Mouse (Mus musculus): ENCODE results near the gene Lingo3. TPM values are rescaled to one million over a fixed set of nuclear protein-coding genes. Genes with fewer than 3 reads are reported as not detected.

Lingo3 gene
- total RNA-seq (2014; fragmentation: Nextera tagmentation) (1.6 TPM in 1 of 2 replicates, not detected in the other), total RNA-seq (2017) (not detected in 2 replicates)

GRCm38 (mm10) chr10:80843931-80844547, at the start of gene Lingo3:
Gene Lingo3 (minus strand): TSS chr10:80844039.
- ATAC-seq (replicated peaks; ENCODE audit: low FRiP score, low TSS enrichment, poor library complexity, severe bottlenecking), result 0 out of 2 replicates have a peak, but pooled peaks have one; percentile 7

DNA sequence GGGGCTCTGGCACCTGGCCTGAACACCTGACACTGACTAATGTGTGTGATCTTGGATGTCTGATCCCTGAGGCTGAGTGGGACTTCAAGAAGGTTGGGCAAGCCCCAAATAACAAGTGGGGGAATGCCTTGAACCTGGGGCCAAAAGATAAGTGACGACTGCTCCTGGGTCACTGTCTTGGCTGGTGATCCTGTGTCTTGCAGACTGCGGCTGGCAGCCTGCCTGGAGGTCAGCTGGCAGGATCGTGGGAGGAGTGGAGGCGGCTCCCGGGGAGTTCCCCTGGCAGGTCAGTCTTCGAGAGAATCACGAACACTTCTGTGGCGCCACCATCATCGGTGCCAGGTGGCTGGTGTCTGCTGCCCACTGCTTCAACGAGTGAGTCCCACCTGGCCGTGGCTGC, 43.3 kb upstream of the Lingo3 start:
- ATAC-seq (replicated peaks; ENCODE audit: low FRiP score, low TSS enrichment, poor library complexity, severe bottlenecking), result peak; percentile 88

DNA sequence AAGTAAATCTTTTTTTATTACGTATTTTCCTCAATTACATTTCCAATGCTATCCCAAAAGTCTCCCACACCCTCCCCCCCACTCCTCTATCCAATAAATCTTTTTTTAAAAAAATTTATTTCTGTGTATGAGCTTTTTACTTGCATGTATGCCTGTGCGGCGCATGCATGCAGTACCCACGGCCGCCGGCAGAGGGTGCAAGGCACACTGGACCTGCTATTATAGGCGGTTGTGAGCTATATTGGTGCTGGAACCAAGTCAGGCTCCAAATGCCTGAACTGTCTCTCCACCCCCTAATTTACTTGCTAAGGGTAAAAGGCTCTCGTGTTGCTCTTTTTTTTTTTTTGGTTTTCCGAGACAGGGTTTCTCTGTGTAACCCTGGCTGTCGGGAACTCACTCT, 37.5 kb upstream of the Lingo3 start:
- ATAC-seq (replicated peaks; ENCODE audit: low FRiP score, low TSS enrichment, poor library complexity, severe bottlenecking), result no peak

- no peak for ATAC-seq (replicated peaks; ENCODE audit: low FRiP score, low TSS enrichment, poor library complexity, severe bottlenecking)
Measured at GRCm38 (mm10) chr10:80880901-80881300, 37.1 kb upstream of the Lingo3 start.

DNA sequence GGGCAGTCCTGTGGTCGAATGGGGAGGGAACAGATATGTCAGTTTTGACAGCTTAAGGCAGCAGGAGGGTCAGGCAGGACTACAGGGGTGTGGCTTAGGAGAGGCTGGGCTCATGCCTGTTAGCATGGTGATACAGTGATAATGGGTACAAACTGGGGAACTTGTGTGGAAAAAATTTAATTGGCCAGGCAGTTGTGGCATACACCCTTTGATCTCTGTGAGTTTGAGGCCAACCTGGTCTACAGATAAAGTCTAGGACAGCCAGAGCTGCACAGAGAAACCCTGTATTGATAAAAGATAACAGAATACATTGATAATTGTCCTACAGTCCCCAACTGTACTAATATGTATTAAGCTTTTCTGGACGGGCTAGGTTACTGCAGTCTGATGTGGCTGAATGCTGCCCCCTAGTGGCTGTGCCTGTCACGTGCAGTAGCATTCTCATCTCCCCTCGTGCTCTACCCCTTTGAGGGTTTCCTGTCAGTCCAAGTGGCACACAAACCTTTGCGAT, 36.3 kb upstream of the Lingo3 start:
- peak; percentile 81 for ATAC-seq (replicated peaks; ENCODE audit: low FRiP score, low TSS enrichment, poor library complexity, severe bottlenecking)

DNA sequence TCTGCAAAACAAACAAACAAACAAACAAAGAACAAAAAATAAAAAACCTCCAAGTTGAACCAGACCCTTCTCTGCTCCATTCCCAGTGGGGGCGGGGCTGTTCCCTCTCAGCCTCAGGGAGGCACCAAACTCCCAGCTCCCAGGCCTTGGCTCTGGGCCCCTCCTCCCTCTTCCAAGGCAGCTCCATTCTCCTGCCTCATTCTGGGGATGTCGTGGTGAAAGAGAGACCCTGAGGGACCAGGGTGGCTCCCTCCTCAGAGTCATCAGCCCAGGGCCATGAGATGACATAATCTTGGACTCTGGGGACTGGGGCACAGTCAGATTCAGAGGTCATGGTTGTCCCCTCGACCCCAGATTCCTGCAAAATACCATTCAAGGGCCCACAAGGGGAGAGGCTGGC, 32.8 kb upstream of the Lingo3 start:
- no peak for ATAC-seq (replicated peaks; ENCODE audit: low FRiP score, low TSS enrichment, poor library complexity, severe bottlenecking)

DNA sequence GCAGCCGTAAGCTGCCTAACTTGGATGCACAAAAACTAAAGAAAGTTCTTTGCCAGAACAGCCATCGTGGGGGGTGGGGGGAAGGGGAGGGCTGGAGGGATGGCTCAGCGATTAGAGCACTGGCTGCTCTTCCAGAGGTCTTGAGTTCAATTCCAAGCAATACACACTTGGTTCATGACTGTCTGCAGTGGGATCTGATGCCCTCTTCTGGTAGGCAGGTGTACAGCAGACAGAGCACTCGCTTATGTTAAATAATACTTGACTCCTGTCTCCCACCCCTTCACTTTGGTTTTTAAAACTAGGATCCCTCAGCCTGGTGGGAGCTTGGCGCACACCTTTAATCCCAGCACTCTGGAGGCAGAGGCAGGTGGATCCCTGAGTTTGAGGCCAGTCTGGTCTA, 32.2 kb upstream of the Lingo3 start:
- ATAC-seq (replicated peaks; ENCODE audit: low FRiP score, low TSS enrichment, poor library complexity, severe bottlenecking), result no peak

DNA sequence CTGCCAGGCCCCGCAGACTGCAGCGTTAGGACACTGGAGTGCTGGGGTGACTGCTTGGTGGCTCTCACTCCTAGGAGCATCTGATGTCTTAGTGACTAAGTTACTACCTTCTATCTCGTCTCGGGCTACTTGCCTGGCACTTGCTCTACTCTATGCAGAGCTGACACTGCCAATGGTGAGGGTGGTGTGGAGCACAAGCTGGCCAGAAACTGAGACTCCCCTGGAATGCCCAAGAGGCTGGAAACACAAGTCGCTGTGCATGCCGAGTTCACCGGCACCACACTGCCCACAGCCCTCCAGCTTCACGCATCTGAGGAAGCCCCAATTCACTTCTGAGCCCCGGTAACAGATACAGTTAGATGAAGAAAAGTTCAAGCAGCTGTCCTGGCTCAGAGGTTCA, 30.2 kb upstream of the Lingo3 start:
- ATAC-seq (replicated peaks; ENCODE audit: low FRiP score, low TSS enrichment, poor library complexity, severe bottlenecking), result no peak

DNA sequence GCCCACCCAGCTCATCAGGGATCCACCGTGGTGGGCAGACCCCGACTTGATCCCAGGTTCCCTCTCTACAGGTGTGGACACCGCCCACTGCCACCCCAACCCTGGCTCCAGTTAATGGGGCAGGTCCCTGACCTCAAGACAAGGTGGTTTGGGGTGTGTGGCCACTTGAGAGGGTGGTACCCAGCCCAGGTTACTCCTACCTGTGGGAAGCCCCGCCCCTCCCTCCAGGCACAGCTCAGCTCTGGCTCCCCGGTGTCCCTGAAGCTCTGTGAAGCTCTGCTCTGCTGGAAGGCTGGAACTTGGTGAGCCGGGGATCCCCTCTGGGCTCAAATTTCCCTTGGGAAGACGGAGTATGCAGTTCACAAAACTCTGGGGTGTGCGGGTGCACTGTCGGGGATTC, 27.7 kb upstream of the Lingo3 start, which contains the start of gene Tmprss9:
TSS of gene Tmprss9 (plus strand) at position 268 of the 400 bp plus-strand sequence.
- ATAC-seq (replicated peaks; ENCODE audit: low FRiP score, low TSS enrichment, poor library complexity, severe bottlenecking), result 0 out of 2 replicates have a peak, but pooled peaks have one; percentile 19

DNA sequence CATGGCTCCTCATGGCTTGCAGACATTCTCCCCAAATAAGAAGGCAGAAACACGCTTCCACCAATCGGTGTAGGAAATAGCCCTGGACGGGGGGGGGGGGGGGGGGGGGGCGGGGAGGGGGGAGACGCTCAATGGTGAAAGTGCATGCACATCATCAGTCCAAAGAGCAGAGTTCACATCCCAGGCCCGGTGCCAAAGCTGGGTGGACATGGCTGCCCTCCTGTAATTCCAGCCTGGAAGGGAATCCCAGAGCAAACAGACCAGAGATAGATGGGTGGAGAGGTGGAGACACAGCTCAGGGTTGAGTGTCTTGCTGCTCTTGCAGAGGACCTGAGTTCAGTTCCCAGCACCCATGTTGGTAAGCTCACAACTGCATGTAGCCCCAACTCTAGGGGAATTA, 27.2 kb upstream of the Lingo3 start:
- no peak for ATAC-seq (replicated peaks; ENCODE audit: low FRiP score, low TSS enrichment, poor library complexity, severe bottlenecking)

DNA sequence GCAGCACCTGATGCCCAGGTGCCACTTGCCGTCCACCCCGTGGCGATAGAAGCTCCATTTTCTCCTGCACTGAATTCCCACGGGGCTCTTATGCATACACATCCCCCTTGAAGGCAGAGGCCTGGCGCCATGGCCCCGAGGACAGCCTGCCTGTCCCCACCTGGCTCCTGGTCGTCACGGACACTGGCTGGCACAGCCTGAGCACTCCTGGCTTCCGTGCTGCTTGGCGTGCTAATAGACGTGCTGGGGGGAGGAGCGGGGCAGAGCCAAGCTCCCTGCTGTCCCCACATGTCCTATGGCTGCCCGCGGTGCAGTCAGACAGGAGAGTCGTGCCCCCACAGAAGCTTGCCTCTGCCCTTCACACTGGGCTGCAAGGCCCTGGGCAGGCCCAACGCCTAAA, 20.6 kb upstream of the Lingo3 start:
- no peak for ATAC-seq (replicated peaks; ENCODE audit: low FRiP score, low TSS enrichment, poor library complexity, severe bottlenecking)

- no peak for ATAC-seq (replicated peaks; ENCODE audit: low FRiP score, low TSS enrichment, poor library complexity, severe bottlenecking)
Measured at GRCm38 (mm10) chr10:80862305-80862704, 18.5 kb upstream of the Lingo3 start.

GRCm38 (mm10) chr10:80858350-80858935, 14.6 kb upstream of the Lingo3 start:
- ATAC-seq (replicated peaks; ENCODE audit: low FRiP score, low TSS enrichment, poor library complexity, severe bottlenecking), result peak; percentile 69

DNA sequence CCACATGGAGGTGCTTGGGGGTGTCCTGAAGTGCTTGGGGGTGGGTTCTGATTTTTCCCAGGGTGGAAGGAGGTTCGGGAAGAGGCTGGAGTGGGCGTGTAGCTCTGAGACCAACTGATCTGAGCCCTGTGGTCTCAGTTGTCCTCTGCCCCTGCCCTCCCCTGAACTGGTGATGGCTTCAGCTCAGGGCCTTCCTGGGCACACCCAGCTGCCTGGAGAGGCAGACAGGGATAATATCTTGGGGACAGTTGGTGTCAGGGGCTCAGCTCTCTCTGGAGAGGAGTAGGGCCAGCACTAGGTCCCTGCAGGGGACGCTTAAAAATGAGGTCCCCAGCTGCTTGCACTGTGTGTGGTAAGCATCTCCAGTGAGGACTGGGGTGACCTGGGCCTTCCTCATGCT, 14.0 kb upstream of the Lingo3 start:
- peak; percentile 31 for ATAC-seq (replicated peaks; ENCODE audit: low FRiP score, low TSS enrichment, poor library complexity, severe bottlenecking)

- no peak for ATAC-seq (replicated peaks; ENCODE audit: low FRiP score, low TSS enrichment, poor library complexity, severe bottlenecking)
Measured at GRCm38 (mm10) chr10:80857386-80857785, 13.5 kb upstream of the Lingo3 start.

GRCm38 (mm10) chr10:80856908-80857307, 13.1 kb upstream of the Lingo3 start:
- ATAC-seq (replicated peaks; ENCODE audit: low FRiP score, low TSS enrichment, poor library complexity, severe bottlenecking), result no peak

DNA sequence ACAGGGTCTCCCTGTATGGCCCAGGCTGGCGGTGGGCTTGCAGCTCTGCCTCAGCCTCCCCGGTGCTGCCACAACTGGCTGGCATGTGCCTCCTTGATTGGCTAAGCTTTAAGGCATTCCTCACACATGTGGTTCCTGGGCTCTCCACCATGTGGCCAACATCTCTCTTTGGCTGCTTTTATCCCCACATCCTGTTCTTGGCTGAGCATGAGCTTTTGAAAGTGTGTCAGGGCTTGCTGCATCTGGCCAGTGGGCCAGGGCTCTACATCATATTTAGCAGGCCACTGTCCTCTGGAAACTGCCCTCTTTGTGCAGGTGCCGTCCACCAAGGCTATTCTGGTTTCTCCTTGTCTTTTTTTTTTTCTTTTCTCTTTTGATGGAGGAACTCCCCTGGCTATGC, 12.4 kb upstream of the Lingo3 start:
- peak; percentile 33 for ATAC-seq (replicated peaks; ENCODE audit: low FRiP score, low TSS enrichment, poor library complexity, severe bottlenecking)

GRCm38 (mm10) chr10:80855749-80856073, 11.9 kb upstream of the Lingo3 start:
- no peak for ATAC-seq (replicated peaks; ENCODE audit: low FRiP score, low TSS enrichment, poor library complexity, severe bottlenecking)

GRCm38 (mm10) chr10:80854913-80855748, 11.3 kb upstream of the Lingo3 start, which contains the start of the genes Lsm7 and Sppl2b:
Gene Lsm7 (minus strand): TSS chr10:80855209.
Gene Sppl2b (plus strand): TSS chr10:80855275.
- ATAC-seq (replicated peaks; ENCODE audit: low FRiP score, low TSS enrichment, poor library complexity, severe bottlenecking), result peak; percentile 35; the same call in 1 of the 2 replicates

- peak; percentile 87 for ATAC-seq (replicated peaks; ENCODE audit: low FRiP score, low TSS enrichment, poor library complexity, severe bottlenecking)
Measured at GRCm38 (mm10) chr10:80848571-80848970, 4.7 kb upstream of the Lingo3 start.

Measured in megakaryocyte-erythroid progenitor cell, adult 5-6 weeks (primary cell).